ENCODE assay signal across 8 mouse cellular contexts in the genomic region with DNA sequence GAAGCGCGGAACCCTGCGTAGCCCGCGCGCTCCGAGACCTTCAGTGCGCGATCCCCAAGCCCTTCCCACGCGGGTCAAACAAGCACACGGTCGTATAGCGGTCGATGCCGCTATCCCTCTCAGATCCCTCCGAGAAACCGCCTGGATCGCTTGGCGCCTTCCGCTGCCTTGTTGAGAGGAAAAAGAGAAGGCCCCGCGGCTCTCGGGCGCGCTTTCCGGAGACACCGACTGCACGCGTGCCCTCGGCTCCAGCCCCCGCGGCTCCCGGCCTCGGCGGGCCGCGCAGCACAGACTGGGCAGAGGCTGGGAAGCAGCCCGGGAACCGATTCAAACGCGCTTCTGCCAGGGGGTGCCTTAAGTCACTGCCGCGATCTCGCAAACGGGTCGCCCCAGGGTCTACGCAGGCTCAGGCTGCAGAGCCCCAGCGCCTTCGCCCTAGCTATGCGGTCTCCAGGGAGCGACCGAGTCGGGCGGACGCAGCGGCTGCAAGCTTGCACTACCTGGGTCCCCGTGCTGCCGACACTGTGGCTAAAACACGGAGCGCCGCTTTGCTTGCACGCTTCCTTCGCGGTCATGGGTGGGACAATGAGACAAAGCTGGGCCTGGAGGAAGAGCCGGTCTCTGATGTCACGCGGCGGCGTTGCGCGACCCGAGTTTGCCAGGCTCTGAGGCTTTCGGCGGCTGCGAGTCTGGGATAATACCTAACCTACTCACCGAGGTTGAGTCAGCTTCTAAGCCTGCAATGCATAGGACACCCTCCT.
A peak's percentile ranks its signal among the peaks of the same experiment; 100 is the strongest.
DNase-seq lines count a peak whose midpoint lies in the region; ATAC-seq and TF ChIP-seq lines count a peak whose summit lies in the region.

No protein-coding gene starts in this region.

- no peaks in the 10 kb centered on the region for H3K9me3 ChIP-seq in lung, postnatal 0 days (ENCODE audit: low read length)
- H3K9me3 ChIP-seq in embryonic facial prominence, embryonic 14.5 days (ENCODE audit: control insufficient read depth, low read length), result no peaks in the 10 kb centered on the region
- no peaks in the 10 kb centered on the region for H3K9me3 ChIP-seq in intestine, embryonic 16.5 days (ENCODE audit: control insufficient read depth, low read length)
- no peaks in the 10 kb centered on the region for H3K9me3 ChIP-seq in liver, embryonic 16.5 days (replicated peaks; ENCODE audit: control insufficient read depth, low read length)
- no peaks in the 10 kb centered on the region for H3K9me3 ChIP-seq in stomach, embryonic 16.5 days (replicated peaks; ENCODE audit: control insufficient read depth, low read length)

- H3K4me1 ChIP-seq in lung, postnatal 0 days (ENCODE audit: insufficient read depth, low read depth, low read length), result no peaks in the 10 kb centered on the region
- H3K4me1 ChIP-seq in embryonic facial prominence, embryonic 14.5 days (ENCODE audit: control insufficient read depth, insufficient read depth, low read length), result 0 out of 2 replicates have a peak, but pooled peaks cover 5% of the 10 kb centered on the region
- H3K4me1 ChIP-seq in intestine, embryonic 16.5 days (ENCODE audit: control insufficient read depth, insufficient read depth, low read length), result peaks cover 9% of the 10 kb centered on the region; the same call in 1 of the 2 replicates
- H3K4me1 ChIP-seq in liver, embryonic 16.5 days (ENCODE audit: control insufficient read depth, low read depth, low read length), result no peaks in the 10 kb centered on the region
- 0 out of 2 replicates have a peak, but pooled peaks cover 3% of the 10 kb centered on the region for H3K4me1 ChIP-seq in stomach, embryonic 16.5 days (ENCODE audit: control insufficient read depth, insufficient read depth, low read length)

- H3K4me2 ChIP-seq in lung, postnatal 0 days (replicated peaks; ENCODE audit: low read depth, low read length), result peak overlapping the region; percentile 50
- H3K4me2 ChIP-seq in embryonic facial prominence, embryonic 14.5 days (ENCODE audit: low read depth, low read length), result peak overlapping the region; percentile 99
- H3K4me2 ChIP-seq in intestine, embryonic 16.5 days (ENCODE audit: low read depth, low read length), result peak overlapping the region; percentile 82
- peak overlapping the region; percentile 34 for H3K4me2 ChIP-seq in liver, embryonic 16.5 days (ENCODE audit: low read depth, low read length)
- H3K4me2 ChIP-seq in stomach, embryonic 16.5 days (ENCODE audit: low read depth, low read length), result peak overlapping the region; percentile 94

- no peak overlapping the region for H3K27ac ChIP-seq in lung, postnatal 0 days (ENCODE audit: low read length)
- H3K27ac ChIP-seq in embryonic facial prominence, embryonic 14.5 days (replicated peaks; ENCODE audit: low read depth, low read length), result no peak overlapping the region
- no peak overlapping the region for H3K27ac ChIP-seq in intestine, embryonic 16.5 days (ENCODE audit: low read length)
- no peak overlapping the region for H3K27ac ChIP-seq in liver, embryonic 16.5 days (ENCODE audit: low read length)
- no peak overlapping the region for H3K27ac ChIP-seq in stomach, embryonic 16.5 days (ENCODE audit: low read length)

- no peak overlapping the region for H3K9ac ChIP-seq in lung, postnatal 0 days (replicated peaks; ENCODE audit: low read depth)
- H3K9ac ChIP-seq in embryonic facial prominence, embryonic 14.5 days (ENCODE audit: low read depth, low read length), result peak overlapping the region; percentile 66
- H3K9ac ChIP-seq in intestine, embryonic 16.5 days (ENCODE audit: low read depth, low read length), result peak overlapping the region; percentile 48; the same call in 1 of the 2 replicates
- no peak overlapping the region for H3K9ac ChIP-seq in liver, embryonic 16.5 days (ENCODE audit: low read depth, low read length)
- H3K9ac ChIP-seq in stomach, embryonic 16.5 days (ENCODE audit: low read length), result peak overlapping the region; percentile 57

- TF ChIP-seq EP300 in lung, postnatal 0 days (IDR thresholded peaks at IDR 0.05), result no peak

- WGBS in lung, postnatal 0 days, result 2% methylated on average over 76 of the region's 77 CpGs
- WGBS in embryonic facial prominence, embryonic 14.5 days, result under 1% methylated on average over 54 of the region's 77 CpGs
- under 1% methylated on average over 77 of the region's 77 CpGs for WGBS in intestine, embryonic 16.5 days
- 1% methylated on average over 77 of the region's 77 CpGs for WGBS in liver, embryonic 16.5 days (ENCODE audit: insufficient replicate concordance)
- under 1% methylated on average over 77 of the region's 77 CpGs for WGBS in stomach, embryonic 16.5 days

- peaks cover 14% of the 10 kb centered on the region; the same call in 1 of the 2 replicates for H3K27me3 ChIP-seq in lung, postnatal 0 days (replicated peaks; ENCODE audit: insufficient read depth, low read length)
- H3K27me3 ChIP-seq in embryonic facial prominence, embryonic 14.5 days (replicated peaks; ENCODE audit: control insufficient read depth, insufficient read depth, low read length), result peaks cover 34% of the 10 kb centered on the region
- peaks cover 23% of the 10 kb centered on the region for H3K27me3 ChIP-seq in intestine, embryonic 16.5 days (replicated peaks; ENCODE audit: control insufficient read depth, insufficient read depth, low read length)
- H3K27me3 ChIP-seq in liver, embryonic 16.5 days (ENCODE audit: control insufficient read depth, insufficient read depth, low read depth, low read length), result peaks cover 26% of the 10 kb centered on the region
- peaks cover 25% of the 10 kb centered on the region for H3K27me3 ChIP-seq in stomach, embryonic 16.5 days (ENCODE audit: control insufficient read depth, insufficient read depth, low read length)

- H3K36me3 ChIP-seq in lung, postnatal 0 days (ENCODE audit: insufficient read depth, low read length), result no peaks in the 10 kb centered on the region
- no peaks in the 10 kb centered on the region for H3K36me3 ChIP-seq in embryonic facial prominence, embryonic 14.5 days (ENCODE audit: control insufficient read depth, insufficient read depth, low read length)
- no peaks in the 10 kb centered on the region for H3K36me3 ChIP-seq in intestine, embryonic 16.5 days (ENCODE audit: control insufficient read depth, insufficient read depth, low read length)
- H3K36me3 ChIP-seq in liver, embryonic 16.5 days (ENCODE audit: control insufficient read depth, insufficient read depth), result no peaks in the 10 kb centered on the region
- no peaks in the 10 kb centered on the region for H3K36me3 ChIP-seq in stomach, embryonic 16.5 days (ENCODE audit: control insufficient read depth, insufficient read depth, low read length)

- no peak for ATAC-seq in lung, postnatal 0 days
- ATAC-seq in embryonic facial prominence, embryonic 14.5 days (ENCODE audit: low read depth), result peak; percentile 81
- ATAC-seq in intestine, embryonic 16.5 days, result peak; percentile 56; the same call in 1 of the 2 replicates
- no peak for ATAC-seq in liver, embryonic 16.5 days (ENCODE audit: low read depth)
- 0 out of 2 replicates have a peak, but pooled peaks have one; percentile 47 for ATAC-seq in stomach, embryonic 16.5 days (ENCODE audit: insufficient read depth, low FRiP score)
- no peak for ATAC-seq in inflammation-experienced regulatory T-cells, adult 6 months

- DNase-seq in lung, postnatal 0 days (ENCODE audit: low spot score), result no peak
- DNase-seq in lung, postnatal 10 days, result no peak
- peak; percentile 45 for DNase-seq in embryonic facial prominence, embryonic 14.5 days (ENCODE audit: low spot score)
- DNase-seq in kidney, postnatal 36 days, result no peak

- no peak for TF ChIP-seq CTCF in lung, postnatal 0 days (IDR thresholded peaks at IDR 0.05)

- peak overlapping the region; percentile 28; the same call in 1 of the 2 replicates for H3K4me3 ChIP-seq in lung, postnatal 0 days (ENCODE audit: low read depth, low read length)
- peak overlapping the region; percentile 62 for H3K4me3 ChIP-seq in embryonic facial prominence, embryonic 14.5 days (ENCODE audit: low read depth, low read length)
- peak overlapping the region; percentile 54 for H3K4me3 ChIP-seq in intestine, embryonic 16.5 days (ENCODE audit: low read length)
- peak overlapping the region; percentile 22; the same call in 1 of the 2 replicates for H3K4me3 ChIP-seq in liver, embryonic 16.5 days (ENCODE audit: low read depth, low read length)
- peak overlapping the region; percentile 60 for H3K4me3 ChIP-seq in stomach, embryonic 16.5 days (replicated peaks; ENCODE audit: low read length)

Comparison
In these comparisons a context has a peak if more than half of its experiments do, and no peak if none do; other contexts are left out.
1. ATAC-seq: peak in embryonic facial prominence, embryonic 14.5 days (single experiment), intestine, embryonic 16.5 days (single experiment) and stomach, embryonic 16.5 days (single experiment); none in lung, postnatal 0 days (single experiment), liver, embryonic 16.5 days (single experiment) and inflammation-experienced regulatory T-cells, adult 6 months (single experiment).
2. H3K4me2 ChIP-seq: peak in every context shown above with its lines; median percentile 99 in embryonic facial prominence, embryonic 14.5 days; 94 in stomach, embryonic 16.5 days; 82 in intestine, embryonic 16.5 days; 50 in lung, postnatal 0 days; 34 in liver, embryonic 16.5 days.
3. H3K9ac ChIP-seq: peak in embryonic facial prominence, embryonic 14.5 days (single experiment), intestine, embryonic 16.5 days (single experiment) and stomach, embryonic 16.5 days (single experiment); none in lung, postnatal 0 days (single experiment) and liver, embryonic 16.5 days (single experiment).
4. Peak in every context shown above with its lines, with median percentiles within 50 percentile points of each other: H3K4me3 ChIP-seq.